Mouse (Mus musculus): ENCODE measurements around the gene Adcy4.

GRCm38 (mm10) chr14:55793461-55793860 is 9.6 kb upstream of the Adcy4 start:
- TF ChIP-seq POLR2A (IDR thresholded peaks at IDR 0.05; ENCODE audit: control insufficient read depth, extremely low read depth, insufficient read depth, low read length, poor library complexity) (no peak), CTCF (IDR thresholded peaks at IDR 0.05; ENCODE audit: borderline replicate concordance, control insufficient read depth, extremely low read depth, insufficient read depth, low read length, poor library complexity) (no peak)

Measured in thymus, adult 2 months (tissue).